Mouse (Mus musculus): ENCODE results near the gene Grik2. TPM values are rescaled to one million over a fixed set of nuclear protein-coding genes. Genes with fewer than 3 reads are reported as not detected.

Gene Grik2
- total and polyA plus RNA-seq, 3 experiments, result not detected

DNA sequence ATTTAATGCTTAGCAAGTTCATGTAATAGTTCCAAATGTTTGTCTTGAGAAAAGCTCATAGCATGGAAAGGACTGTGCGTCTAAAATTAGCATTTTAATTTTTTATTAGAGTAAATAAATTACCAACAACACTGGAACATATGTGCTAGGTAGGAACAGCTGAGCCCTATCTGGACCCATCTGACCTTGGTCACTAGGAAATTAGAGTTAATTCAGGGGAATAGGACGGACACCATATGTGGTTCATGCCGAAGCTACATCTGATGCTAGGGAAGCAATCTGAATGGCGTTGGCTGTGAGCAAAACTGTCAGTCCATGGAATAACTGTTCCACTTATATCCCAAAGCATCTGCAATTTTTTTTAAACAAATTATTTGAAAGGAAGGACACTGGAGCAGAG, 638.9 kb downstream of the Grik2 start:
- no peak overlapping the region for H3K9ac ChIP-seq (ENCODE audit: control insufficient read depth, low read depth, low read length, poor library complexity, severe bottlenecking)

DNA sequence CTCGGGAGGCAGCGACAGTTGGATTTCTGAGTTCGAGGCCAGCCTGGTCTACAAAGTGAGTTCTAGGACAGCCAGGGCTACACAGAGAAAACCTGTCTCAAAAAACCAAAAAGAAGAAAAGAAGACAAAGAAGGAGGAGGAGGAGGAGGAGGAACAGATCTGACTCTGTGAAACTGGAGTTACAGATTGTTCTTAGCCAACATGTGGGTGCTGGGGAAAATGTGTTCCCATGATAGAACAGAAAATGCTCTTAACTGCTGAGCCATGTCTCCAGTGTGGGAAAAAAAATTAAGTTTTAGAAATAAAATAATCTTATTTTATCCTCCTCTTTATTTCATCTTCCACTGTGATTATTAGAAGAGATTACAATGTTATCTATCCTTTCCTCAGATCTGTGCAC, 645.9 kb downstream of the Grik2 start:
- TF ChIP-seq MAX (IDR thresholded peaks at IDR 0.05; ENCODE audit: low read length) (no peak), NELFE (IDR thresholded peaks at IDR 0.05; ENCODE audit: low read depth, low read length) (no peak), POLR2AphosphoS2 (IDR thresholded peaks at IDR 0.05; ENCODE audit: low read length) (no peak), MXI1 (IDR thresholded peaks at IDR 0.05; ENCODE audit: low read depth, low read length) (no peak), USF1 (IDR thresholded peaks at IDR 0.05; ENCODE audit: low read depth, low read length) (no peak)
- Histone ChIP-seq H3K9me3 (replicated peaks; ENCODE audit: insufficient read depth, low read length) (no peaks in the 10 kb centered on the region), H3K27me3 (ENCODE audit: control insufficient read depth in 1 of 2, insufficient read depth in 2 of 2, low read length in 2 of 2) (no peaks in the 10 kb centered on the region), H3K27ac (ENCODE audit: control insufficient read depth, low read depth, low read length) (no peak overlapping the region), H3K36me3 (ENCODE audit: control insufficient read depth in 1 of 2, insufficient read depth in 2 of 2, low read length in 2 of 2) (no peaks in the 10 kb centered on the region), H3K4me1 (ENCODE audit: control insufficient read depth in 1 of 2, insufficient read depth in 2 of 2, low read length in 2 of 2) (no peaks in the 10 kb centered on the region), H3K9ac (ENCODE audit: control insufficient read depth, low read depth, low read length, poor library complexity, severe bottlenecking) (no peak overlapping the region), H3K79me2 (ENCODE audit: control insufficient read depth, insufficient read depth, low read length, poor library complexity) (no peaks in the 10 kb centered on the region), H3K4me3 (ENCODE audit: control insufficient read depth in 1 of 2, insufficient read depth in 1 of 2, low read depth in 2 of 2, low read length in 2 of 2) (no peak overlapping the region)
- DNase-seq (ENCODE audit: low read depth, low spot score), result no peak

More for the DNA sequence above, 638.9 kb downstream of the Grik2 start:
- H3K9me3 ChIP-seq (replicated peaks; ENCODE audit: insufficient read depth, low read length), result no peaks in the 10 kb centered on the region
- no peaks in the 10 kb centered on the region for H3K4me1 ChIP-seq (ENCODE audit: control insufficient read depth in 1 of 2, insufficient read depth in 2 of 2, low read length in 2 of 2)
- H3K4me3 ChIP-seq (ENCODE audit: control insufficient read depth in 1 of 2, insufficient read depth in 1 of 2, low read depth in 2 of 2, low read length in 2 of 2), result no peak overlapping the region
- H3K36me3 ChIP-seq (ENCODE audit: control insufficient read depth in 1 of 2, insufficient read depth in 2 of 2, low read length in 2 of 2), result no peaks in the 10 kb centered on the region
- no peaks in the 10 kb centered on the region for H3K27me3 ChIP-seq (ENCODE audit: control insufficient read depth in 1 of 2, insufficient read depth in 2 of 2, low read length in 2 of 2)
- H3K79me2 ChIP-seq (ENCODE audit: control insufficient read depth, insufficient read depth, low read length, poor library complexity), result no peaks in the 10 kb centered on the region
- TF ChIP-seq UBTF (IDR thresholded peaks at IDR 0.05; ENCODE audit: borderline replicate concordance, insufficient read depth, low read depth, low read length), result no peak
- no peak for TF ChIP-seq JUND (IDR thresholded peaks at IDR 0.05; ENCODE audit: low read depth, low read length)
- TF ChIP-seq KAT2A (conservative IDR thresholded peaks at IDR 0.05; ENCODE audit: low read depth, low read length), result no peak
- TF ChIP-seq EP300 (IDR thresholded peaks at IDR 0.05; ENCODE audit: low read depth in 1 of 2, low read length in 2 of 2), result no peak
- no peak for TF ChIP-seq NRF1 (IDR thresholded peaks at IDR 0.05; ENCODE audit: insufficient read depth, low read depth, low read length, poor library complexity, severe bottlenecking)
- TF ChIP-seq E2F4 (IDR thresholded peaks at IDR 0.05; ENCODE audit: borderline replicate concordance, low read depth, low read length), result no peak
- TF ChIP-seq CTCF (IDR thresholded peaks at IDR 0.05 in 2 of 3, conservative IDR thresholded peaks at IDR 0.05 in 1 of 3; ENCODE audit: control insufficient read depth in 1 of 3, insufficient read depth in 1 of 3, low read depth in 2 of 3, low read length in 3 of 3, poor library complexity in 1 of 3, severe bottlenecking in 1 of 3), result no peak
- H3K27ac ChIP-seq (ENCODE audit: control insufficient read depth, low read depth, low read length), result no peak overlapping the region
- no peak for DNase-seq (ENCODE audit: low read depth, low spot score)

DNA sequence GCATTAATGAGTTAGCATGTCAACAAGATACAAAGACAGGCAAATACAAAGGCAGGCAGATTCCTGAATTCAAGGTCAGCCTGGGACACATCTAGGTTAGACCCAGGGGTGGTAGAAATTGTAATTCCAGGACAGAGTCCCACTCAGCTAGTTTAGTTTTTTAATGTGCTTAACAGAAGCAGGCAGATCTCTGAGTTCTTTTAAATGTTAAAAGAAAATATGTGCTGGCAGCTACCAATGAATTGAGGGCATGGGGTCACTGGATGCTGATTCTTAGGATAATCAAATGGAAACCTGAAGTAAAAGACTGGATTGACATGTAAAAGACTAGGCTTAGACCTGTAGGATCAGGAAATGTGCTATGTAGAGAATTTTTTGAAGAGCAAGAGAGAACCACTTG, 651.8 kb downstream of the Grik2 start:
- Histone ChIP-seq H3K4me1 (ENCODE audit: control insufficient read depth in 1 of 2, insufficient read depth in 2 of 2, low read length in 2 of 2) (no peaks in the 10 kb centered on the region), H3K9ac (ENCODE audit: control insufficient read depth, low read depth, low read length, poor library complexity, severe bottlenecking) (no peak overlapping the region), H3K27ac (ENCODE audit: control insufficient read depth, low read depth, low read length) (no peak overlapping the region), H3K79me2 (ENCODE audit: control insufficient read depth, insufficient read depth, low read length, poor library complexity) (no peaks in the 10 kb centered on the region), H3K36me3 (ENCODE audit: control insufficient read depth in 1 of 2, insufficient read depth in 2 of 2, low read length in 2 of 2) (no peaks in the 10 kb centered on the region), H3K27me3 (ENCODE audit: control insufficient read depth in 1 of 2, insufficient read depth in 2 of 2, low read length in 2 of 2) (no peaks in the 10 kb centered on the region), H3K9me3 (replicated peaks; ENCODE audit: insufficient read depth, low read length) (no peaks in the 10 kb centered on the region), H3K4me3 (ENCODE audit: control insufficient read depth in 1 of 2, insufficient read depth in 1 of 2, low read depth in 2 of 2, low read length in 2 of 2) (no peak overlapping the region)
- TF ChIP-seq ZNF384 (IDR thresholded peaks at IDR 0.05; ENCODE audit: low read depth, low read length), result no peak
- no peak for DNase-seq (ENCODE audit: low read depth, low spot score)

Data from MEL (cell line).